Mouse (Mus musculus) spleen, adult 2 months (tissue): ENCODE data around the gene B4galt5. TPM values are rescaled to one million over a fixed set of nuclear protein-coding genes. Genes with fewer than 3 reads are reported as not detected.

Experiments used
- DNase-seq, 2 experiments: peaks; one replicate each; pipeline versions ENCODE4 v3.0.0 to v3.0.0-alpha.2; 2012 to 2021; ENCODE audit warnings: low spot score in 2 of 2, low read depth in 1 of 2
- H3K27ac ChIP-seq: fragments of 200-500 bp; 2 replicates; pipeline ENCODE4 v1.5.1; 2012; ENCODE audit warnings: low read length, inconsistent platforms; ENCODE audit not compliant: insufficient read depth
- H3K27me3 ChIP-seq: fragments of 200-500 bp; 2 replicates; pipeline ENCODE4 v1.6.1; 2012; ENCODE audit warnings: mild to moderate bottlenecking, moderate library complexity, low read length, inconsistent platforms; ENCODE audit not compliant: control insufficient read depth, insufficient read depth
- H3K36me3 ChIP-seq: fragments of 200-500 bp; 2 replicates; pipeline ENCODE4 v1.6.1; 2012; ENCODE audit warnings: mild to moderate bottlenecking, low read length, inconsistent platforms; ENCODE audit not compliant: control insufficient read depth, insufficient read depth
- H3K4me1 ChIP-seq: fragments of 200-500 bp; 2 replicates; pipeline ENCODE4 v1.6.1; 2011; ENCODE audit warnings: inconsistent platforms; ENCODE audit not compliant: control insufficient read depth, insufficient read depth, insufficient read length
- H3K4me3 ChIP-seq: fragments of 200-500 bp; 2 replicates; pipeline ENCODE4 v1.5.1; 2011; ENCODE audit warnings: mild to moderate bottlenecking, inconsistent platforms; ENCODE audit not compliant: insufficient read depth, insufficient read length; ENCODE audit errors: extremely low read depth
- CTCF ChIP-seq: fragments of 200-500 bp; IDR thresholded peaks from 2 replicates; pipeline ENCODE4 v1.5.1; 2011; ENCODE audit warnings: mild to moderate bottlenecking, inconsistent platforms; ENCODE audit not compliant: insufficient read depth, insufficient read length, insufficient replicate concordance; ENCODE audit errors: extremely low read depth
- POLR2A ChIP-seq: fragments of 200-500 bp; IDR thresholded peaks from 2 replicates; pipeline ENCODE4 v1.6.1; 2011; ENCODE audit warnings: low read depth, low read length, inconsistent platforms
- WGBS: fragments of 180-500 bp; shearing (Covaris S2); methylation state at CpG from one replicate; pipeline ENCODE4 v1.1.7; 2018; 5-methylcytosine and 5-hydroxymethylcytosine counted together
- polyA plus RNA-seq: library from polyadenylated mRNA; depleted of rRNA; stranded (reverse); fragments of >200 nt; gene quantifications from 2 replicates; pipeline ENCODE4 v1.2.3, GENCODE M21; 2012

Gene B4galt5
- polyA plus RNA-seq, 1 experiment = 20.5 TPM

- H3K27me3 ChIP-seq = no peaks in the 10 kb centered on the region
- H3K36me3 ChIP-seq = no peaks in the 10 kb centered on the region
- no peak overlapping the region for H3K27ac ChIP-seq
- no peaks in the 10 kb centered on the region for H3K4me1 ChIP-seq
- H3K4me3 ChIP-seq = no peak overlapping the region
- 41% methylated on average over 26 of the region's 26 CpGs for WGBS
- peak; percentile 33 to 63 for DNase-seq
- TF ChIP-seq POLR2A = no peak
- peak; percentile 99 for TF ChIP-seq CTCF
These were observed 68.6 kb downstream of the B4galt5 start for GRCm38 (mm10) chr2:167280090-167280985.

- Histone ChIP-seq H3K27ac (no peak overlapping the region), H3K4me1 (no peaks in the 10 kb centered on the region), H3K27me3 (no peaks in the 10 kb centered on the region), H3K4me3 (no peak overlapping the region), H3K36me3 (no peaks in the 10 kb centered on the region)
- peak; percentile 94 for TF ChIP-seq CTCF
- TF ChIP-seq POLR2A = no peak
- DNase-seq = peak; percentile 30 to 64
- 56% methylated on average over 17 of the region's 17 CpGs for WGBS
These were observed 70.0 kb downstream of the B4galt5 start for GRCm38 (mm10) chr2:167278751-167279526.

GRCm38 (mm10) chr2:167278011-167278410 is 71.0 kb downstream of the B4galt5 start:
- no peak for DNase-seq
- no peak for TF ChIP-seq CTCF
- no peak for TF ChIP-seq POLR2A
- Histone ChIP-seq H3K4me3 (no peak overlapping the region), H3K27me3 (no peaks in the 10 kb centered on the region), H3K36me3 (no peaks in the 10 kb centered on the region), H3K27ac (no peak overlapping the region), H3K4me1 (no peaks in the 10 kb centered on the region)
- WGBS = 78% methylated on average over 7 of the region's 7 CpGs

- TF ChIP-seq POLR2A (no peak), CTCF (no peak)
- no peak overlapping the region for H3K27ac ChIP-seq
- WGBS = 87% methylated on average over 13 of the region's 13 CpGs
- no peaks in the 10 kb centered on the region for H3K36me3 ChIP-seq
- no peaks in the 10 kb centered on the region for H3K27me3 ChIP-seq
- H3K4me3 ChIP-seq = no peak overlapping the region
- H3K4me1 ChIP-seq = no peaks in the 10 kb centered on the region
- DNase-seq = peak in 1 of 2 experiments; percentile 1
These were observed 72.0 kb downstream of the B4galt5 start for GRCm38 (mm10) chr2:167277026-167277425.

- no peak for TF ChIP-seq POLR2A
- TF ChIP-seq CTCF = no peak
- WGBS = 89% methylated on average over 10 of the region's 10 CpGs
These were observed 73.1 kb downstream of the B4galt5 start for GRCm38 (mm10) chr2:167275856-167276255.

GRCm38 (mm10) chr2:167274713-167275465 is 74.1 kb downstream of the B4galt5 start:
- Histone ChIP-seq H3K4me3 (no peak overlapping the region), H3K27me3 (no peaks in the 10 kb centered on the region), H3K4me1 (peaks cover 2% of the 10 kb centered on the region; the same call in 1 of the 2 replicates), H3K27ac (no peak overlapping the region), H3K36me3 (no peaks in the 10 kb centered on the region)
- no peak for TF ChIP-seq POLR2A
- no peak for TF ChIP-seq CTCF
- 83% methylated on average over 10 of the region's 10 CpGs for WGBS
- DNase-seq = peak in 1 of 2 experiments; percentile 1

More at GRCm38 (mm10) chr2:167275856-167276255, 73.1 kb downstream of the B4galt5 start:
- peaks cover 2% of the 10 kb centered on the region; the same call in 1 of the 2 replicates for H3K4me1 ChIP-seq
- no peaks in the 10 kb centered on the region for H3K36me3 ChIP-seq
- H3K27me3 ChIP-seq = no peaks in the 10 kb centered on the region
- DNase-seq = peak in 1 of 2 experiments; percentile 2
- H3K4me3 ChIP-seq = no peak overlapping the region
- no peak overlapping the region for H3K27ac ChIP-seq
